Mouse (Mus musculus): ENCODE data around the gene Mapkapk2.

DNA sequence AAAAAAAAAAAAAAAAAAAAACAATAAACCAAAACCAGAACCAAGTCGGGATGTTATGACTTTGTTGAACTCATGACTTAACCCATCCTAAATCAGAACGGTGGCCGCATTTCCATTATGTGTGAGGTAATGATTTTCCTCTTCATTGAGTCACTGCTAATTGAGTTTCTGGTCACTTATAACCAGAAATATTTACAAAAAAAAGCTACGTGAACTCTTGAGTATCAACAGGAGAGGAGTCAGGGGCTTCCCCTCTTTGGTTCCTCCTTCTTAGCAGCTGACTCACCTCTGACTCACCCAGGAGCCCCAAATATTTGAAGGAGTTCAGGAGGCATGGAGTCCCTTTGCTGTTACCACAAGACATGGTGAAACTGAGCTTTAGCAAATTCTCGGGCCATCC, 59.6 kb downstream of the Mapkapk2 start:
- no peak for TF ChIP-seq CTCF (IDR thresholded peaks at IDR 0.05; ENCODE audit: low read depth)
- TF ChIP-seq EP300 (optimal IDR thresholded peaks at IDR 0.05): no peak
